Mouse (Mus musculus): ENCODE data around the gene B4galt3.

GRCm38 (mm10) chr1:171252415-171252814 is 17.7 kb upstream of the B4galt3 start:
- TF ChIP-seq CTCF (IDR thresholded peaks at IDR 0.05; ENCODE audit: low read depth) (no peak), EP300 (optimal IDR thresholded peaks at IDR 0.05) (no peak)

Data from stomach, postnatal 0 days (tissue).